Mouse (Mus musculus) bone marrow macrophage, adult 2 months (primary cell): ENCODE measurements around the gene Ylpm1.

Experiments used
- CTCF ChIP-seq: IDR thresholded peaks from 2 replicates; pipeline ENCODE4 v1.5.1; 2012; ENCODE audit warnings: low read depth, mild to moderate bottlenecking, low read length, moderate library complexity
- POLR2A ChIP-seq: IDR thresholded peaks from 2 replicates; pipeline ENCODE4 v1.6.1; 2012; ENCODE audit warnings: mild to moderate bottlenecking, low read depth, low read length, borderline replicate concordance

DNA sequence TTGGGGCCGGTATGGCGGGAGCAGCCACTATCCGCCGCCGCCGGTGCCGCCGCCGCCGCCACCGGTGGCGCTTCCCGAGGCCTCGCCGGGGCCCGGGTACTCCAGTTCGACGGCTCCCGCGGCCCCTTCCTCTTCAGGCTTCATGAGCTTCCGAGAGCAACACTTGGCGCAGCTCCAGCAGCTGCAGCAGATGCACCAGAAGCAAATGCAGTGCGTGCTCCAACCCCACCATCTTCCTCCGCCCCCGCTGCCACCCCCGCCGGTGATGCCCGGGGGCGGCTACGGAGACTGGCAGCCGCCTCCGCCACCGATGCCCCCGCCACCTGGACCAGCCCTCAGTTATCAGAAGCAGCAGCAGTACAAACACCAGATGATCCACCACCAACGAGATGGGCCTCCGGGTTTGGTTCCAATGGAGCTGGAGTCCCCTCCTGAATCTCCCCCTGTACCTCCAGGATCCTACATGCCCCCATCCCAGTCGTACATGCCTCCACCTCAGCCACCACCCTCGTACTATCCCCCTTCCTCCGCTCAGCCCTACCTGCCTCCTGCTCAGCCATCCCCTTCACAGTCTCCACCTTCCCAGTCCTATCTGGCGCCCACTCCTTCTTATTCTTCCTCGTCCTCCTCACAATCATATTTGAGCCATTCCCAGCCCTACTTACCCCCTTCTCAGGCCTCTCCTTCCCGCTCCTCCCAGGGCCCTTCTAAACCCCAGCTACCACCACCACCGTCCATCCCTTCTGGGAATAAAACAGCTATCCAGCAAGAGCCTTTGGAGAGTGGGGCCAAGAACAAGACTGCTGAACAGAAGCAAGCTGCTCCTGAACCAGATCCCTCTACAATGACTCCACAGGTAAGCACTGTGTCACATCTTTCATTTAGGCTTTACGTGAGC is 629 bp downstream of the Ylpm1 start:
- TF ChIP-seq CTCF (no peak), POLR2A (no peak)
